Mouse (Mus musculus) cortical plate, adult 2 months (tissue): ENCODE measurements around the gene Adgrl1.

Experiments
- CTCF ChIP-seq: fragments of 200-500 bp; IDR thresholded peaks from 2 replicates; pipeline ENCODE4 v1.5.1; 2011; ENCODE audit warnings: mild to moderate bottlenecking, control low read depth, low read length; ENCODE audit not compliant: insufficient read depth; ENCODE audit errors: extremely low read depth
- POLR2A ChIP-seq: fragments of 200-500 bp; IDR thresholded peaks from 2 replicates; pipeline ENCODE4 v1.6.1; 2011; ENCODE audit warnings: mild to moderate bottlenecking, low read length, control low read depth; ENCODE audit not compliant: insufficient read depth; ENCODE audit errors: extremely low read depth

DNA sequence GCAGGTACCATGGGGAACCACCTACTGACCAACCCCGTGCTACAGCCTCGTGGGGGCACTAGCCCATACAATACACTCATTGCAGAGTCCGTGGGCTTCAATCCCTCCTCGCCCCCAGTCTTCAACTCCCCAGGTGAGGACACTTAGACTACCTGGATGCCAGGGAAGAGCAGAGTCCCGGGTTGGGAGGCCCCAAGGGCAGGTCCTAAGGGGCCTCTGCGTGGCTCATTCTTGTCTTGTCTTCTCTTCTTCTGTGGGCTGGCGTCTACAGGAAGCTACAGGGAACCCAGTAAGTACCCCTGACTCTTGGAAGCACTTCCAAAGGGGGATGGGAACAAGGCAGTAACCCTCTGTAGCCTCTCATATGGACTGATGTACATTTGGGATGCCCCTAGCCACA is 37.7 kb downstream of the Adgrl1 start:
- TF ChIP-seq CTCF (no peak), POLR2A (no peak)
